Mouse (Mus musculus) myocyte (in vitro differentiated cells): Measurements from ENCODE around the gene Zfc3h1.

Experiments used
- TCF12 ChIP-seq: IDR thresholded peaks from one replicate; pipeline ENCODE4 v1.6.1; 2011; ENCODE audit warnings: mild to moderate bottlenecking, control low read depth; ENCODE audit not compliant: poor library complexity, insufficient read depth, severe bottlenecking
- TCF3 ChIP-seq: IDR thresholded peaks from one replicate; pipeline ENCODE4 v1.6.1; 2011; ENCODE audit warnings: low read depth, control low read depth; ENCODE audit not compliant: insufficient read length

GRCm38 (mm10) chr10:115348131-115348530, 36.6 kb upstream of the Zfc3h1 start:
- no peak for TF ChIP-seq TCF12
- TF ChIP-seq TCF3, result no peak
